Mouse (Mus musculus): ENCODE measurements around the gene Naa35.

DNA sequence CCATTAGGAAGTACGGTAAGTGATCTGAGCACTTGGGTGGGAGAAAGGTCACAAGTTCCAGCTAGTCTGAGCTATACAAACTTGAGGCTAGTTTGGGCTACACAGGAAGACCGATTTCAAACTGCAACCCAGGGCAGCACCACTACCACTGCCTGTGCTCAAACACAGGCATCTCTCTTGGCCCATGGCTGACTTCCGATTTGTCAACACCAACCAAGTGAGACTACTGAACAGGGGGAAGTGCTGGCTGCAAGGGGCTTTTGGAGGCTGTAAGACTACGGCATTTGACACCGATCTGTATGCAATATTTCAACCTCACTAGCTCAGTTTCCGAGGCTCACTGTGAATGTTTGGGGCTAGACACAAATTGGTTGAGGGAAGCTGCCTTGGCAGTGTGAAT lies 62.4 kb downstream of the Naa35 start:
- no peak for TF ChIP-seq POLR2A (IDR thresholded peaks at IDR 0.05; ENCODE audit: control insufficient read depth, low read depth, low read length)
- no peak for TF ChIP-seq CTCF (IDR thresholded peaks at IDR 0.05; ENCODE audit: control insufficient read depth, insufficient read depth, insufficient replicate concordance, low read depth, low read length)
